Mouse (Mus musculus): ENCODE data around the gene Wdr11. TPM values are rescaled to one million over a fixed set of nuclear protein-coding genes. Genes with fewer than 3 reads are reported as not detected.

The Wdr11 gene
- polyA plus RNA-seq, 1 experiment from 2014 or later = 44.9 TPM

DNA sequence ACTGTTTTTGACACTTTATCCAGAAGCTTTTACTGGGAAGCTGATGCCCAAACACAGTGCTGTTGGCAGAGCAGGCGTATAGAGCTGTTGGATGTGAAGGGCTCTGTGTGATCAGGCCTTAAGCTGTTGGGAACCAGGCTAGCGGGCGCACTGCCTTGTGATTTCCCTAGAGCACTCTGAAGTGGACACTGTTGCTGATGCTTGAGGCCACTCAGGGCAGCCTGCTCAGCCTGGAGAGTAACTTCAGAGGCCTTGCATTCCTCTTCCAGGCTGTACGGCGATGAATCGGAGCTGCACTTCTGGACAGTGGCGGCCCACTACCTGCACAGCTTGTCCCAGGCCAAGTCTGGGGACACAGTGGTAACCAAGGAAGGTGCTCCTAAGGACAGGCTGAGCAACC, 38.7 kb downstream of the Wdr11 start:
- 94% methylated on average over 7 of the region's 7 CpGs for WGBS
- Histone ChIP-seq H3K9ac (replicated peaks; ENCODE audit: low read depth, low read length) (no peak overlapping the region), H3K4me1 (replicated peaks; ENCODE audit: control insufficient read depth, insufficient read depth, low read length) (no peaks in the 10 kb centered on the region), H3K36me3 (ENCODE audit: control insufficient read depth, insufficient read depth) (peaks cover 45% of the 10 kb centered on the region), H3K4me3 (replicated peaks; ENCODE audit: low read length) (no peak overlapping the region), H3K27me3 (replicated peaks; ENCODE audit: control insufficient read depth, insufficient read depth, low read length) (no peaks in the 10 kb centered on the region), H3K9me3 (ENCODE audit: control insufficient read depth, low read length) (no peaks in the 10 kb centered on the region), H3K27ac (ENCODE audit: low read length) (no peak overlapping the region), H3K4me2 (ENCODE audit: low read length) (no peak overlapping the region)
- ATAC-seq = no peak

- peaks cover 41% of the 10 kb centered on the region for H3K36me3 ChIP-seq (ENCODE audit: control insufficient read depth, insufficient read depth)
- H3K9me3 ChIP-seq (ENCODE audit: control insufficient read depth, low read length) = no peaks in the 10 kb centered on the region
- H3K4me3 ChIP-seq (replicated peaks; ENCODE audit: low read length) = no peak overlapping the region
- H3K27ac ChIP-seq (ENCODE audit: low read length) = no peak overlapping the region
- no peak overlapping the region for H3K9ac ChIP-seq (replicated peaks; ENCODE audit: low read depth, low read length)
- H3K4me2 ChIP-seq (ENCODE audit: low read length) = no peak overlapping the region
- 94% methylated on average over 6 of the region's 6 CpGs for WGBS
- H3K4me1 ChIP-seq (replicated peaks; ENCODE audit: control insufficient read depth, insufficient read depth, low read length) = no peaks in the 10 kb centered on the region
- no peaks in the 10 kb centered on the region for H3K27me3 ChIP-seq (replicated peaks; ENCODE audit: control insufficient read depth, insufficient read depth, low read length)
- ATAC-seq = no peak
These were observed 39.8 kb downstream of the Wdr11 start for GRCm38 (mm10) chr7:129631453-129631852.

- Histone ChIP-seq H3K27ac (ENCODE audit: low read length) (no peak overlapping the region), H3K36me3 (ENCODE audit: control insufficient read depth, insufficient read depth) (peaks cover 28% of the 10 kb centered on the region), H3K9me3 (ENCODE audit: control insufficient read depth, low read length) (no peaks in the 10 kb centered on the region), H3K4me3 (replicated peaks; ENCODE audit: low read length) (no peak overlapping the region), H3K9ac (replicated peaks; ENCODE audit: low read depth, low read length) (no peak overlapping the region), H3K4me2 (ENCODE audit: low read length) (no peak overlapping the region), H3K27me3 (replicated peaks; ENCODE audit: control insufficient read depth, insufficient read depth, low read length) (no peaks in the 10 kb centered on the region), H3K4me1 (replicated peaks; ENCODE audit: control insufficient read depth, insufficient read depth, low read length) (no peaks in the 10 kb centered on the region)
- ATAC-seq = no peak
- WGBS = 94% methylated on average over 12 of the region's 12 CpGs
These were observed 44.4 kb downstream of the Wdr11 start for GRCm38 (mm10) chr7:129635898-129636640.

DNA sequence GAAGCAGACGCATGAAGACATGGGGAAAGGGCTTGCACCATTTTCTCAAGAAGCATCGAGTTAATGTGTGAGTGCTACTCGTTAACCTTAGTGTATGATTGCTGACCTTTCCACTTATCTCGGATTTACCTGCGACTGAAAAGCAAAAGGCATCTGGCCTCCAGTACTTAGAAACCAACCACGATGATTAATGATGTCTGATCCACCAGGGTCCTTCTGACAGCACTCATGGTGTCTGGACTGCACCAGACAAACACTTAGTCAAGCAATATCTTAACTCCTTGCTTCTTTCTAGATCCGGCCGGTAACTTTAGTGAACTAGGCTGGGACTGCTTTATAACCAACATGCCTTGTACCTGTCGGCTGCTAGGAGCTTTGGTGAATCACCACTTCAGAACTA, 45.3 kb downstream of the Wdr11 start:
- H3K27ac ChIP-seq (ENCODE audit: low read length) = no peak overlapping the region
- ATAC-seq = no peak
- H3K4me1 ChIP-seq (replicated peaks; ENCODE audit: control insufficient read depth, insufficient read depth, low read length) = no peaks in the 10 kb centered on the region
- H3K36me3 ChIP-seq (ENCODE audit: control insufficient read depth, insufficient read depth) = peaks cover 20% of the 10 kb centered on the region
- no peaks in the 10 kb centered on the region for H3K9me3 ChIP-seq (ENCODE audit: control insufficient read depth, low read length)
- WGBS = 80% methylated on average over 9 of the region's 9 CpGs
- no peak overlapping the region for H3K4me2 ChIP-seq (ENCODE audit: low read length)
- no peak overlapping the region for H3K9ac ChIP-seq (replicated peaks; ENCODE audit: low read depth, low read length)
- H3K4me3 ChIP-seq (replicated peaks; ENCODE audit: low read length) = no peak overlapping the region
- no peaks in the 10 kb centered on the region for H3K27me3 ChIP-seq (replicated peaks; ENCODE audit: control insufficient read depth, insufficient read depth, low read length)

DNA sequence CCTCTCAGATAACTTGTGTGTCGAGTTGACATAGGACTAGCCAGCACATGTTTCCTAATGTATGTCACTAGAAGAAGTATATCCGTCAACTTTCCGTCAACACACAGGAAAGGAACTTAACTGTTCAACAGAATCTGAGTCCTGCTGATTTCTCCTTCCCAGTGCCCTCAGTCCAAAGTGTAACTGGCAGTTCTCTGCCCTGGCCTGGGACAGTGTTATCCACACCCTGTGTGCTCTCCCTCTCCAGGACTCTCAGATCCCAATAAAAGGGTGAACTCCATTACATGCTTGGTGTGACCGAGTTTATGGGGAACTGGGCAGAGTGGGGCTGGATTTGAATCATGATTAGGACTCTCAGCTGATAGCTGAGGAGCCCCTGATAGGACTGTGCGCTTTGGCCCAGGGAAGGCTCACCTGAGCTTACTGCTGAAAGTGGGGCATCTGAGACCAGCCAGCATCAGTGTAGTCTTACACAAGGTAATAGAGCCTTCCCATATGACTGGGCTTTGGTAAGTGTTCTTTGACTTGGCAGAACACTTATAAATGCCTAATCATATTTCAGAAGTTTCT, 46.3 kb downstream of the Wdr11 start:
- Histone ChIP-seq H3K4me3 (replicated peaks; ENCODE audit: low read length) (no peak overlapping the region), H3K4me1 (replicated peaks; ENCODE audit: control insufficient read depth, insufficient read depth, low read length) (no peaks in the 10 kb centered on the region), H3K36me3 (ENCODE audit: control insufficient read depth, insufficient read depth) (peaks cover 15% of the 10 kb centered on the region), H3K27ac (ENCODE audit: low read length) (no peak overlapping the region), H3K9ac (replicated peaks; ENCODE audit: low read depth, low read length) (no peak overlapping the region), H3K27me3 (replicated peaks; ENCODE audit: control insufficient read depth, insufficient read depth, low read length) (no peaks in the 10 kb centered on the region), H3K4me2 (ENCODE audit: low read length) (no peak overlapping the region), H3K9me3 (ENCODE audit: control insufficient read depth, low read length) (no peaks in the 10 kb centered on the region)
- 91% methylated on average over 5 of the region's 5 CpGs for WGBS
- ATAC-seq = no peak

DNA sequence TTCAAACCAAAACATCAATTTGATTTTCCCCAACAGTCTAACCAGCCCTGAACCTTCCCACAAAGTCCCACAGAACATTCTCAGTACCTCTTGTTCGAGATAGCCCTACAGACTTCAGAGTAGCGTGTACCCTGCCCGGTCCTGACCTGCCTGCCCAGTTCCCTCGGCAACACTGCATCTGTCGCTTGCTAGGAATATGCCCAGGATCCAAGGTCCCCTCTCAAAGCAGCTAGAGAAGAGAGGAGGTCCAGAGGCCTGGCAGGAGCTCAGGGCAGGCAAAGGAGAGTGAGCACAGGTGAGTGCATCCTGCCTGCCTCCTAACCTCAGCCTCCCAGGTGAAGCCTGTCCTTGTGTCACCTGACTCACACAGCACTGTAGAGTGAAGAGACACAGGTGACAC, 47.3 kb downstream of the Wdr11 start:
- no peak overlapping the region for H3K4me2 ChIP-seq (ENCODE audit: low read length)
- no peak for ATAC-seq
- H3K36me3 ChIP-seq (ENCODE audit: control insufficient read depth, insufficient read depth) = peaks cover 6% of the 10 kb centered on the region
- WGBS = 94% methylated on average over 5 of the region's 5 CpGs
- no peak overlapping the region for H3K27ac ChIP-seq (ENCODE audit: low read length)
- H3K4me3 ChIP-seq (replicated peaks; ENCODE audit: low read length) = no peak overlapping the region
- H3K27me3 ChIP-seq (replicated peaks; ENCODE audit: control insufficient read depth, insufficient read depth, low read length) = no peaks in the 10 kb centered on the region
- H3K9ac ChIP-seq (replicated peaks; ENCODE audit: low read depth, low read length) = no peak overlapping the region
- H3K9me3 ChIP-seq (ENCODE audit: control insufficient read depth, low read length) = no peaks in the 10 kb centered on the region
- H3K4me1 ChIP-seq (replicated peaks; ENCODE audit: control insufficient read depth, insufficient read depth, low read length) = no peaks in the 10 kb centered on the region

DNA sequence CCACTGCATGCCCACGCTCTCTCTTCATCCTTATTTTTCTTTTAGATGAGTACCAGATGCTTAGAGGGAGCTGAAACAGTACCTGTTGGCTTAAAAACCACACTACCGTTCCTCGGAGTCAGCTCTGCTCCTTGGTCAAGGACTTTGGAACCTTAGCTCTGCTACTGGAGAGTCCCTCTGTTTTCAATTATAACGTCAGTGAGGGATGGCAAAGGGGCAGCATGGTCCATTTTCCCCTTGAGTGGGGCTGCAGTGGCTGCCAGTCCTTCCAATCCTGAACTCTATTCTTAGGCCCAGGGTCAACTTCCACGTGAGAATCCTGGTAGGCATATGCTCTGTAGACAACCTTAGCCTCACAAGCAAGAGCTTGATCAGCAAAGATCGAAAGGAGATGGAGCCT, 48.2 kb downstream of the Wdr11 start:
- no peak overlapping the region for H3K9ac ChIP-seq (replicated peaks; ENCODE audit: low read depth, low read length)
- no peaks in the 10 kb centered on the region for H3K4me1 ChIP-seq (replicated peaks; ENCODE audit: control insufficient read depth, insufficient read depth, low read length)
- no peak overlapping the region for H3K27ac ChIP-seq (ENCODE audit: low read length)
- WGBS = 87% methylated on average over 6 of the region's 6 CpGs
- H3K36me3 ChIP-seq (ENCODE audit: control insufficient read depth, insufficient read depth) = no peaks in the 10 kb centered on the region
- ATAC-seq = no peak
- H3K4me3 ChIP-seq (replicated peaks; ENCODE audit: low read length) = no peak overlapping the region
- H3K9me3 ChIP-seq (ENCODE audit: control insufficient read depth, low read length) = no peaks in the 10 kb centered on the region
- no peak overlapping the region for H3K4me2 ChIP-seq (ENCODE audit: low read length)
- H3K27me3 ChIP-seq (replicated peaks; ENCODE audit: control insufficient read depth, insufficient read depth, low read length) = no peaks in the 10 kb centered on the region

- ATAC-seq = no peak
- H3K27me3 ChIP-seq (replicated peaks; ENCODE audit: control insufficient read depth, insufficient read depth, low read length) = no peaks in the 10 kb centered on the region
- no peak overlapping the region for H3K4me2 ChIP-seq (ENCODE audit: low read length)
- no peaks in the 10 kb centered on the region for H3K9me3 ChIP-seq (ENCODE audit: control insufficient read depth, low read length)
- H3K36me3 ChIP-seq (ENCODE audit: control insufficient read depth, insufficient read depth) = no peaks in the 10 kb centered on the region
- 97% methylated on average over 4 of the region's 4 CpGs for WGBS
- H3K4me1 ChIP-seq (replicated peaks; ENCODE audit: control insufficient read depth, insufficient read depth, low read length) = no peaks in the 10 kb centered on the region
- H3K9ac ChIP-seq (replicated peaks; ENCODE audit: low read depth, low read length) = no peak overlapping the region
- no peak overlapping the region for H3K27ac ChIP-seq (ENCODE audit: low read length)
- no peak overlapping the region for H3K4me3 ChIP-seq (replicated peaks; ENCODE audit: low read length)
These were observed 51.6 kb downstream of the Wdr11 start for GRCm38 (mm10) chr7:129643290-129643689.

DNA sequence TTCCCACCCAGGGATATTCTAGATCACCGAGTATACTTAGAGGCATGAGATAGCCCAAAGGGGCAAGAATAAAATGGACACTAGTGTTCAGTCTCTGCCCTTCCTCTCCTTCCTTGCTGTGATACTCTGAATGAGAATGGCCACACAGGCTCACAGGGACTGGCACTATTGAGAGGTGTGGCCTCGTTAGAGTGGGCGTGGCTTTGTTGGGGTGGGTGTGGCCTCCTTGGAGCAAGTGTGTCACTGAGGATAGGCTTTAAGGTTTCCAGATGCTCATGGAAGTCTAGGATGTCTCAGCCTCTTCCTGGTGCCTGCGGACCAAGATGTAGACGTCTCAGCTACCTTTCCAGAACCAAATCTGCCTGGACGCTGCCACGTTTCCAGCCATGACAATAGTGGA, 56.1 kb downstream of the Wdr11 start:
- 75% methylated on average over 7 of the region's 7 CpGs for WGBS
- Histone ChIP-seq H3K27me3 (replicated peaks; ENCODE audit: control insufficient read depth, insufficient read depth, low read length) (no peaks in the 10 kb centered on the region), H3K27ac (ENCODE audit: low read length) (no peak overlapping the region), H3K9ac (replicated peaks; ENCODE audit: low read depth, low read length) (no peak overlapping the region), H3K36me3 (ENCODE audit: control insufficient read depth, insufficient read depth) (no peaks in the 10 kb centered on the region), H3K4me1 (replicated peaks; ENCODE audit: control insufficient read depth, insufficient read depth, low read length) (peaks cover 20% of the 10 kb centered on the region), H3K4me3 (replicated peaks; ENCODE audit: low read length) (no peak overlapping the region), H3K9me3 (ENCODE audit: control insufficient read depth, low read length) (no peaks in the 10 kb centered on the region), H3K4me2 (ENCODE audit: low read length) (no peak overlapping the region)
- ATAC-seq = no peak
